Mouse (Mus musculus) adrenal gland, postnatal 36 days (tissue): ENCODE results near the gene Tmem87b. TPM values are rescaled to one million over a fixed set of nuclear protein-coding genes. Genes with fewer than 3 reads are reported as not detected.
A peak's percentile ranks its signal among the peaks of the same experiment; 100 is the strongest.

Experiments used
- DNase-seq, 2 experiments: peaks; one replicate each; pipeline ENCODE4 v3.0.0; 2021; ENCODE audit warnings: mixed read lengths in 1 of 2
- total RNA-seq, 2 experiments: library from RNA; stranded (reverse); gene quantifications; 2 replicates each; pipeline ENCODE4 v1.2.3; 2021

The Tmem87b gene
- total RNA-seq, 2 experiments from 2014 or later, result 35.2 to 52.4 TPM

DNA sequence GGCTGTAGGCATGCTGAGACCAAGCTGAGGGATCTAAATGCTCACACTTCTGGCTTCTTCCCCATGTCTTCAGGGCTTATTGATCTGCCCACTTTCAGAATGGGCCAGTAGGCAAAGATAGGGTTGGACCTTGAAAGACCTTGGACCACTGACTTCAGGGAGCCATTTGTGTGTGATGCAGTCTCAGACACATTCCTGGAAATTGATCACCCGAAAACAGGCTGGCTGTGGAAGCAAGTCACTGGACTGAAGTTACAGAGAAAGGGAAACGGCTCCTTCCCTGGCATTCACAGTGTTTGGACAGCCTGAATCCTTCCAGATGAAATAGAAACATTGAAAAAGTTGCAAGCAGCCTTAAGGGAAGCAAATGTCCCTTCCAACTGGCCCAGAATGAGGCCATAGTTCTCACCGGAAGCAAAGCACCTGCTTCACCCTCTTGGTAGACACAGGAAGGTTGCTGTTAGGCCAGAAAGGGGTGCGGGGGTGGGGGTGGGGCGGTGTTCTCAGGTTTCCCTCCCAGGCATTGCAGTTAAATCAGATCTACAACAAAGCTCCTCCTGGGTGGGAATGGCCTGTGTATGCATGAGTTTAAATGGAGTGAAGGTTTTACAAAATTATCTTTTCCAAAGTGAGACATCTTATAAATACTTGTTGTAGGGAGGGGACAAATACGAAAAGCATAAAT lies 70.1 kb downstream of the Tmem87b start:
- DNase-seq, result no peak

GRCm38 (mm10) chr2:128890661-128891335 lies 72.9 kb downstream of the Tmem87b start:
- DNase-seq, result no peak

DNA sequence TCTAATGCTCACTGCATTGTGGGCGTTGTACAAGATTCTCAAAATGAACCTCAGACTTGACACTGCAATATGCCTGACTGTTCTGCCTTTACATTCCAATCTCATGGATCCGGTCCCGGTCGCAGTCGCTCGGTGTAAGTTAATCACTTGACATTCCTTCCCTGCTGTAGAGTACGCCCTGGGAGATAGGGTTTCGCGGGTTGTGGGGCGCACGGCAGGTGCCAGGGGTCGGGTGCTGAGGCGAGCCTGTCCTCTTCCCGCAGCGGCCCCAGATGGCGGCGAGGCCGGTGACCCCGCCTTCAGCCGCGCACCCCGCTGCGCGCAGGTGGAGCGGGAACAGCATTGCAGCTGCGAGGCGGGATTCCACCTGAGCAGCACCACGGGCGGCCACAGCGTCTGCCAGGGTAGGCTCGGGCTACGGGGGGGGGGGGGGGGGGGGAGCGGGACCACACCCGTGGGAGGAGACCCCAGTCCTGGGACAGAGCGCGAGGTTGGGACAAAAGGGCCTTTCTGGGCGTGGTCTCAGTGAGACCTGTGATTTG lies 74.3 kb downstream of the Tmem87b start:
- DNase-seq, result no peak

DNA sequence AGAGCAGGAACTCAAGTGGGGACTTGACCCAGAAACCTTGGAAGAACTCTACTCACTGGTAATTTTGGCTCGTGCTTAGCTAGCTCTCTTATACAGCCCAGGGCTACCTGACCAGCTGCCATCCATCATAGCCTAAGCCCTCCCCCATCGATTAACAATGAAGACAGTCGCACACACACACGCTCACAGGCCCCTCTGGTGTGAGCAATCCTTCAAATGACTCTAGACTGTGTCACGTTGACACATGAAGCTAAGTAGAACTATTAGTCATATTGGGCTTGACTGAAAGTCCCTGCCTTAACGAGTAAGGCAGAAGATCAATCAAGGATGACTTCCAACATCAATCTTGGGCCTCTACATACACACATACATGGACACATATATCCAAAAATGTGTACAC lies 84.9 kb downstream of the Tmem87b start:
- DNase-seq, result no peak

- peak in 1 of 2 experiments; percentile 14 for DNase-seq
Observed at GRCm38 (mm10) chr2:128903661-128904060, 85.7 kb downstream of the Tmem87b start.

Other genes starting within 250 kb of the Tmem87b start
- not detected for gene Spdye4c, start 226.9 kb upstream of the Tmem87b start, total RNA-seq
- gene Anapc1, start 130.7 kb upstream of the Tmem87b start, total RNA-seq, result 10 to 100 TPM; 69.7 to 75.5 TPM
- gene Mertk, start 119.2 kb upstream of the Tmem87b start, total RNA-seq, result 10 to 100 TPM in 1 of 2 experiments, 1 to 10 TPM in 1; 9.1 to 15.4 TPM
- 1 to 10 TPM; 4.6 to 4.9 TPM for gene Fbln7, start 44.9 kb downstream of the Tmem87b start, total RNA-seq
- 1 to 10 TPM; 3.6 to 3.9 TPM for gene Zc3h8, start 126.0 kb downstream of the Tmem87b start, total RNA-seq
- gene Zc3h6, start 149.3 kb downstream of the Tmem87b start, total RNA-seq, result 1 to 10 TPM; 3.6 to 5.7 TPM
- 1 to 10 TPM; 4.3 to 6.8 TPM for gene Gm10762, start 149.6 kb downstream of the Tmem87b start, total RNA-seq
- gene Vinac1, start 230.1 kb downstream of the Tmem87b start, total RNA-seq, result under 1 TPM; 0.07 to 0.10 TPM
- gene Ttl, start 247.8 kb downstream of the Tmem87b start, total RNA-seq, result 10 to 100 TPM; 10.7 to 12.1 TPM